ENCODE assay signal across 23 mouse cellular contexts in the genomic region with DNA sequence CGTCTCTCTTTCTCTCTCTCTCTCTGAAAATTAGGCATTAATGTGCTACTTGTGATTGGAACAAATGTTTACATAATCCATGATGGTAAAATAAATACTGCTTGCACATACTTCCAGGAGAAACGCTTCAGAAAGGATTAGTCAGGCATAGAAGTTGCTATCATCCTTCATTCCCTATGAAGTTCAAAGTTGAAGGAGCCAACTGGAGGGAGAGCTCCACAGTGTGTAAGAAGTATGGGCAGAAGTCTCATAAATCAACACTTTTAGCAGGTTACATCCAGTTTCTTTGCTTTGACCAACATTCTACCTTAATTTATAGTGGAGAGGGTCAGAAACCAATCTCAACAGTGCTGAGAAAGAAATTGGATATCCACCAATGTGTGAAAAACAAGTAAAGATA.
A peak's percentile ranks its signal among the peaks of the same experiment; 100 is the strongest.
DNase-seq lines count a peak whose midpoint lies in the region; ATAC-seq and TF ChIP-seq lines count a peak whose summit lies in the region.
"Had no signal": no experiment of that assay in that cellular context is flagged by ENCODE, and none has a peak within 500 bp of the region (broad histone marks: within the 10 kb centered on the region; RNA-seq: fewer than 3 reads in every experiment).

No protein-coding gene starts in this region.

- ATAC-seq in heart, embryonic 11.5 days (replicated peaks; ENCODE audit: insufficient number of reproducible peaks, low FRiP score, low TSS enrichment): no peak
- ATAC-seq in kidney, postnatal 0 days (replicated peaks; ENCODE audit: low FRiP score, low read depth): no peak
- ATAC-seq in inflammation-experienced regulatory T-cells, adult 6 months: no peak
- ATAC-seq: forebrain, embryonic 14.5 days; hindbrain, postnatal 0 days had no signal

- H3K4me3 ChIP-seq in heart, embryonic 11.5 days (ENCODE audit: low read depth, low read length): no peak overlapping the region
- no peak overlapping the region for H3K4me3 ChIP-seq in kidney, postnatal 0 days (replicated peaks; ENCODE audit: low read depth, low read length)
- H3K4me3 ChIP-seq in embryonic fibroblast, embryonic 13.5 days (ENCODE audit: insufficient read depth, low read length): no peak overlapping the region
- H3K4me3 ChIP-seq: heart, embryonic 15.5 days; hindbrain, embryonic 12.5 days; limb, embryonic 15.5 days; lung, embryonic 15.5 days; stomach, embryonic 15.5 days had no signal

- WGBS in heart, embryonic 11.5 days (ENCODE audit: insufficient replicate concordance): 54% methylated on average over 2 of the region's 2 CpGs
- 23% methylated on average over 2 of the region's 2 CpGs for WGBS in kidney, postnatal 0 days

- no peak for TF ChIP-seq POLR2A in embryonic fibroblast, embryonic 13.5 days (IDR thresholded peaks at IDR 0.05; ENCODE audit: low read depth, low read length)

- H3K9ac ChIP-seq in heart, embryonic 11.5 days (ENCODE audit: low read depth, low read length): no peak overlapping the region
- H3K9ac ChIP-seq in kidney, postnatal 0 days (ENCODE audit: low read depth, low read length): no peak overlapping the region
- H3K9ac ChIP-seq: heart, embryonic 15.5 days; hindbrain, embryonic 12.5 days; limb, embryonic 15.5 days; liver, embryonic 14.5 days; lung, embryonic 15.5 days; stomach, embryonic 15.5 days had no signal

- TF ChIP-seq CTCF in kidney, postnatal 0 days (IDR thresholded peaks at IDR 0.05; ENCODE audit: low read depth): no peak
- no peak for TF ChIP-seq CTCF in embryonic fibroblast, embryonic 13.5 days (IDR thresholded peaks at IDR 0.05; ENCODE audit: borderline replicate concordance, insufficient read depth, low read length)

- intact Hi-C loops in heart, postnatal 25 days (cut with DNase I): no loop called here

- 0 out of 2 replicates have a peak overlapping the region, but pooled peaks have one; percentile 46 for H3K27ac ChIP-seq in heart, embryonic 11.5 days (ENCODE audit: low read depth, low read length)
- H3K27ac ChIP-seq in kidney, postnatal 0 days: no peak overlapping the region
- H3K27ac ChIP-seq in embryonic fibroblast, embryonic 13.5 days (ENCODE audit: insufficient read depth, low read length): peak overlapping the region; percentile 84
- H3K27ac ChIP-seq: heart, embryonic 15.5 days; hindbrain, embryonic 12.5 days; hindbrain, postnatal 0 days; limb, embryonic 15.5 days; liver, embryonic 14.5 days; lung, embryonic 15.5 days; stomach, embryonic 15.5 days had no signal

- H3K27me3 ChIP-seq in heart, embryonic 11.5 days (ENCODE audit: control insufficient read depth, insufficient read depth, low read length): no peaks in the 10 kb centered on the region
- H3K27me3 ChIP-seq in kidney, postnatal 0 days (ENCODE audit: insufficient read depth, low read length): no peaks in the 10 kb centered on the region
- H3K27me3 ChIP-seq: heart, embryonic 15.5 days; hindbrain, embryonic 12.5 days; limb, embryonic 15.5 days; lung, embryonic 15.5 days; stomach, embryonic 15.5 days had no signal

- H3K4me1 ChIP-seq in heart, embryonic 11.5 days (ENCODE audit: control insufficient read depth, insufficient read depth, low read length): peaks cover 2% of the 10 kb centered on the region; the same call in 1 of the 2 replicates
- no peaks in the 10 kb centered on the region for H3K4me1 ChIP-seq in kidney, postnatal 0 days (replicated peaks; ENCODE audit: insufficient read depth, low read length)
- peaks cover 20% of the 10 kb centered on the region for H3K4me1 ChIP-seq in embryonic fibroblast, embryonic 13.5 days (ENCODE audit: control insufficient read depth, insufficient read depth, low read length)
- H3K4me1 ChIP-seq: heart, embryonic 15.5 days; hindbrain, embryonic 12.5 days; stomach, embryonic 15.5 days had no signal

- no peaks in the 10 kb centered on the region for H3K36me3 ChIP-seq in heart, embryonic 11.5 days (ENCODE audit: control insufficient read depth, insufficient read depth, low read length)
- no peaks in the 10 kb centered on the region for H3K36me3 ChIP-seq in kidney, postnatal 0 days (ENCODE audit: insufficient read depth, low read length)
- H3K36me3 ChIP-seq: heart, embryonic 15.5 days; hindbrain, embryonic 12.5 days; limb, embryonic 15.5 days; lung, embryonic 15.5 days; stomach, embryonic 15.5 days had no signal

- H3K4me2 ChIP-seq in heart, embryonic 11.5 days: no peak overlapping the region
- no peak overlapping the region for H3K4me2 ChIP-seq in kidney, postnatal 0 days (ENCODE audit: low read length)
- H3K4me2 ChIP-seq: heart, embryonic 15.5 days; hindbrain, embryonic 12.5 days; limb, embryonic 15.5 days; lung, embryonic 15.5 days; midbrain, embryonic 11.5 days; stomach, embryonic 15.5 days had no signal

- H3K9me3 ChIP-seq in heart, embryonic 11.5 days (replicated peaks; ENCODE audit: control insufficient read depth, low read length): no peaks in the 10 kb centered on the region
- no peaks in the 10 kb centered on the region for H3K9me3 ChIP-seq in kidney, postnatal 0 days (replicated peaks; ENCODE audit: low read length)
- H3K9me3 ChIP-seq: heart, embryonic 15.5 days; hindbrain, embryonic 12.5 days; limb, embryonic 15.5 days; lung, embryonic 15.5 days; stomach, embryonic 15.5 days had no signal

- no peak for DNase-seq in heart, postnatal 25 days (ENCODE audit: low spot score)
- DNase-seq in kidney, postnatal 0 days (ENCODE audit: low spot score): peak; percentile 47
- DNase-seq in kidney, postnatal 25 days: no peak
- peak; percentile 51 for DNase-seq in 3T3-L1 (ENCODE audit: low read depth, low spot score)
- DNase-seq: cerebellum, adult 11 months; cerebellum, adult 9-10 months; gastrocnemius, postnatal 14 days; heart, postnatal 36 days; kidney, adult 11 months; lung, postnatal 36 days; thymus, postnatal 14 days had no signal

Comparison
In these comparisons a context has a peak if more than half of its experiments do, and no peak if none do; other contexts are left out.
1. DNase-seq: peak in kidney, postnatal 0 days (single experiment) and 3T3-L1 (single experiment); none in heart, postnatal 25 days (single experiment) and kidney, postnatal 25 days (0 of 2).